In the genomic region with DNA sequence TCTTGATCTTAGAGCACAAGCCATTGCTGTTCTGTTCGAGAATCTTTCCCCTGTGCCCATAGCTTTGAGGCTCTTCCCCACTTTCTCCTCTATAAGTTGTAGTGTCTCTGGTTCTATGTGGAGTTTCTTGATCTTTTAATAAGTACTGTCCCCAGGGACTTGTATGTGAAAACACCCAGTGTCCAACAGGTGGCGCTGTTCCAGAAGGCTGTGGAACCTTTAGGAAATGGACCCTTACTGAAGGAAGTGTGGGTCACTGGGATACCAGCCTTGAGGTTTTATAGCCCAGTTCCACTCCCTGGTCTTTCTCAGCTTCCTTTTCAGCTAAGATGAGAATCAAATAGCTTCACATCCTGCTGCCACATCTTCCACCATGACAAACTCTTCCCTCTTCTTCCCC, we compare ENCODE assay signal across 9 mouse cellular contexts.
A peak's percentile ranks its signal among the peaks of the same experiment; 100 is the strongest.
DNase-seq lines count a peak whose midpoint lies in the region; ATAC-seq and TF ChIP-seq lines count a peak whose summit lies in the region.
"Had no signal": no experiment of that assay in that cellular context is flagged by ENCODE, and none has a peak within 500 bp of the region (broad histone marks: within the 10 kb centered on the region; RNA-seq: fewer than 3 reads in every experiment).

No protein-coding gene starts in this region.

- H3K4me2 ChIP-seq in forebrain, embryonic 11.5 days (ENCODE audit: low read depth, low read length, severe bottlenecking): no peak overlapping the region
- H3K4me2 ChIP-seq in forebrain, embryonic 15.5 days (replicated peaks): no peak overlapping the region
- no peak overlapping the region for H3K4me2 ChIP-seq in midbrain, embryonic 14.5 days (ENCODE audit: low read length)
- H3K4me2 ChIP-seq in midbrain, embryonic 16.5 days (ENCODE audit: low read length): no peak overlapping the region
- H3K4me2 ChIP-seq in liver, embryonic 11.5 days: no peak overlapping the region

- peak; percentile 73 for DNase-seq in forebrain, embryonic 11.5 days (ENCODE audit: low spot score)
- DNase-seq in midbrain, embryonic 14.5 days: peak; percentile 58
- peak; percentile 56 for DNase-seq in brain, embryonic 14.5 days (ENCODE audit: low read depth)
- no peak for DNase-seq in liver, embryonic 11.5 days (ENCODE audit: low spot score)
- DNase-seq in spleen, postnatal 36 days (ENCODE audit: low spot score in 2 of 2): peak; percentile 19 to 38
- no peak for DNase-seq in left cerebral cortex, adult 11 months (ENCODE audit: low spot score)

- no peak overlapping the region for H3K27ac ChIP-seq in forebrain, embryonic 11.5 days (ENCODE audit: low read depth, low read length)
- no peak overlapping the region for H3K27ac ChIP-seq in forebrain, embryonic 15.5 days (replicated peaks)
- no peak overlapping the region for H3K27ac ChIP-seq in midbrain, embryonic 14.5 days (replicated peaks; ENCODE audit: low read depth, low read length)
- H3K27ac ChIP-seq in midbrain, embryonic 16.5 days (ENCODE audit: low read length): no peak overlapping the region
- no peak overlapping the region for H3K27ac ChIP-seq in liver, embryonic 11.5 days (ENCODE audit: low read depth, low read length)

- no peak overlapping the region for H3K9ac ChIP-seq in forebrain, embryonic 11.5 days (ENCODE audit: low read length)
- no peak overlapping the region for H3K9ac ChIP-seq in forebrain, embryonic 15.5 days (replicated peaks)
- no peak overlapping the region for H3K9ac ChIP-seq in midbrain, embryonic 14.5 days (replicated peaks; ENCODE audit: low read length)
- H3K9ac ChIP-seq in midbrain, embryonic 16.5 days (ENCODE audit: low read depth, low read length): no peak overlapping the region
- H3K9ac ChIP-seq in liver, embryonic 11.5 days (ENCODE audit: low read depth, low read length): no peak overlapping the region

- H3K4me1 ChIP-seq in forebrain, embryonic 11.5 days (replicated peaks; ENCODE audit: control insufficient read depth, insufficient read depth, low read length): no peaks in the 10 kb centered on the region
- no peaks in the 10 kb centered on the region for H3K4me1 ChIP-seq in forebrain, embryonic 15.5 days
- no peaks in the 10 kb centered on the region for H3K4me1 ChIP-seq in midbrain, embryonic 14.5 days (ENCODE audit: control insufficient read depth, insufficient read depth, low read length)
- no peaks in the 10 kb centered on the region for H3K4me1 ChIP-seq in midbrain, embryonic 16.5 days (ENCODE audit: control insufficient read depth, insufficient read depth, low read length)
- H3K4me1 ChIP-seq in liver, embryonic 11.5 days (replicated peaks; ENCODE audit: control insufficient read depth, insufficient read depth, low read length): no peaks in the 10 kb centered on the region

- TF ChIP-seq POLR2A in brain, embryonic 14.5 days (IDR thresholded peaks at IDR 0.05; ENCODE audit: borderline replicate concordance, extremely low read depth, insufficient read depth, insufficient read length, poor library complexity, severe bottlenecking): no peak

- H3K27me3 ChIP-seq in forebrain, embryonic 11.5 days (ENCODE audit: control insufficient read depth, insufficient read depth, low read length): no peaks in the 10 kb centered on the region
- H3K27me3 ChIP-seq in forebrain, embryonic 15.5 days: no peaks in the 10 kb centered on the region
- H3K27me3 ChIP-seq in midbrain, embryonic 14.5 days (ENCODE audit: control insufficient read depth, insufficient read depth, low read length): no peaks in the 10 kb centered on the region
- H3K27me3 ChIP-seq in midbrain, embryonic 16.5 days (ENCODE audit: control insufficient read depth, insufficient read depth, low read depth, low read length): no peaks in the 10 kb centered on the region
- H3K27me3 ChIP-seq in liver, embryonic 11.5 days (replicated peaks; ENCODE audit: control insufficient read depth, insufficient read depth, low read length): no peaks in the 10 kb centered on the region

- TF ChIP-seq CTCF in brain, embryonic 14.5 days (IDR thresholded peaks at IDR 0.05; ENCODE audit: borderline replicate concordance, extremely low read depth, insufficient read depth, insufficient read length): peak; percentile 55; the same call in 1 of the 2 replicates

- ATAC-seq in forebrain, embryonic 11.5 days (replicated peaks; ENCODE audit: low FRiP score): no peak
- no peak for ATAC-seq in forebrain, embryonic 15.5 days (replicated peaks)
- no peak for ATAC-seq in midbrain, embryonic 14.5 days (ENCODE audit: low FRiP score, low TSS enrichment)
- no peak for ATAC-seq in midbrain, embryonic 16.5 days
- ATAC-seq in liver, embryonic 11.5 days (replicated peaks; ENCODE audit: low FRiP score): peak; percentile 54; the same call in 1 of the 2 replicates

- WGBS in forebrain, embryonic 11.5 days: 33% methylated on average over 2 of the region's 2 CpGs
- 35% methylated on average over 2 of the region's 2 CpGs for WGBS in forebrain, embryonic 15.5 days
- 35% methylated on average over 2 of the region's 2 CpGs for WGBS in midbrain, embryonic 14.5 days
- WGBS in midbrain, embryonic 16.5 days: 40% methylated on average over 2 of the region's 2 CpGs
- 26% methylated on average over 2 of the region's 2 CpGs for WGBS in liver, embryonic 11.5 days

- H3K9me3 ChIP-seq in forebrain, embryonic 11.5 days (ENCODE audit: control insufficient read depth, low read length): no peaks in the 10 kb centered on the region
- H3K9me3 ChIP-seq in forebrain, embryonic 15.5 days: no peaks in the 10 kb centered on the region
- H3K9me3 ChIP-seq in midbrain, embryonic 14.5 days (ENCODE audit: control insufficient read depth, low read length): no peaks in the 10 kb centered on the region
- H3K9me3 ChIP-seq in midbrain, embryonic 16.5 days (replicated peaks; ENCODE audit: control insufficient read depth, low read length, poor library complexity, severe bottlenecking): no peaks in the 10 kb centered on the region
- no peaks in the 10 kb centered on the region for H3K9me3 ChIP-seq in liver, embryonic 11.5 days (ENCODE audit: control insufficient read depth, low read length)

- no peak overlapping the region for H3K4me3 ChIP-seq in forebrain, embryonic 11.5 days (ENCODE audit: low read depth, low read length)
- no peak overlapping the region for H3K4me3 ChIP-seq in forebrain, embryonic 15.5 days
- no peak overlapping the region for H3K4me3 ChIP-seq in midbrain, embryonic 14.5 days (replicated peaks; ENCODE audit: low read depth, low read length)
- H3K4me3 ChIP-seq in midbrain, embryonic 16.5 days (ENCODE audit: low read depth, low read length): no peak overlapping the region
- no peak overlapping the region for H3K4me3 ChIP-seq in liver, embryonic 11.5 days (ENCODE audit: low read depth, low read length)
- H3K4me3 ChIP-seq: myocyte had no signal

- H3K36me3 ChIP-seq in forebrain, embryonic 11.5 days (ENCODE audit: control insufficient read depth, insufficient read depth, low read length): no peaks in the 10 kb centered on the region
- no peaks in the 10 kb centered on the region for H3K36me3 ChIP-seq in forebrain, embryonic 15.5 days
- no peaks in the 10 kb centered on the region for H3K36me3 ChIP-seq in midbrain, embryonic 14.5 days (ENCODE audit: control insufficient read depth, insufficient read depth, low read length)
- H3K36me3 ChIP-seq in midbrain, embryonic 16.5 days (ENCODE audit: control insufficient read depth, insufficient read depth, low read length): no peaks in the 10 kb centered on the region
- H3K36me3 ChIP-seq in liver, embryonic 11.5 days (ENCODE audit: control insufficient read depth, insufficient read depth, low read length): no peaks in the 10 kb centered on the region

Comparison
In these comparisons a context has a peak if more than half of its experiments do, and no peak if none do; other contexts are left out.
1. DNase-seq: peak in forebrain, embryonic 11.5 days (single experiment), midbrain, embryonic 14.5 days (single experiment), brain, embryonic 14.5 days (single experiment) and spleen, postnatal 36 days (2 of 2); none in liver, embryonic 11.5 days (single experiment) and left cerebral cortex, adult 11 months (single experiment).